Mouse (Mus musculus): ENCODE measurements around the gene Adgrl3.

The Adgrl3 gene

GRCm38 (mm10) chr5:81076377-81076776 lies 56.4 kb downstream of the Adgrl3 start:
- no peak for DNase-seq (ENCODE audit: low read depth, low spot score)

GRCm38 (mm10) chr5:81077031-81077430 lies 57.1 kb downstream of the Adgrl3 start:
- DNase-seq (ENCODE audit: low read depth, low spot score): no peak

- DNase-seq (ENCODE audit: low read depth, low spot score): no peak
These were observed 58.1 kb downstream of the Adgrl3 start for GRCm38 (mm10) chr5:81077990-81078389.

GRCm38 (mm10) chr5:81083698-81084360 lies 63.9 kb downstream of the Adgrl3 start:
- DNase-seq (ENCODE audit: low read depth, low spot score): no peak

GRCm38 (mm10) chr5:81085152-81085551 lies 65.2 kb downstream of the Adgrl3 start:
- no peak for DNase-seq (ENCODE audit: low read depth, low spot score)

GRCm38 (mm10) chr5:81088667-81089066 lies 68.7 kb downstream of the Adgrl3 start:
- DNase-seq (ENCODE audit: low read depth, low spot score): no peak

- DNase-seq (ENCODE audit: low read depth, low spot score): no peak
These were observed 74.7 kb downstream of the Adgrl3 start for GRCm38 (mm10) chr5:81094618-81095017.

- DNase-seq (ENCODE audit: low read depth, low spot score): no peak
These were observed 77.2 kb downstream of the Adgrl3 start for GRCm38 (mm10) chr5:81097131-81097530.

GRCm38 (mm10) chr5:81107431-81107830 lies 87.5 kb downstream of the Adgrl3 start:
- DNase-seq (ENCODE audit: low read depth, low spot score): no peak

GRCm38 (mm10) chr5:81124483-81124882 lies 104.5 kb downstream of the Adgrl3 start:
- no peak for DNase-seq (ENCODE audit: low read depth, low spot score)

- DNase-seq (ENCODE audit: low read depth, low spot score): no peak
These were observed 107.7 kb downstream of the Adgrl3 start for GRCm38 (mm10) chr5:81127639-81128038.

- DNase-seq (ENCODE audit: low read depth, low spot score): no peak
These were observed 116.5 kb downstream of the Adgrl3 start for GRCm38 (mm10) chr5:81136394-81136793.

GRCm38 (mm10) chr5:81155791-81156190 lies 135.9 kb downstream of the Adgrl3 start:
- no peak for DNase-seq (ENCODE audit: low read depth, low spot score)

GRCm38 (mm10) chr5:81156281-81156680 lies 136.3 kb downstream of the Adgrl3 start:
- DNase-seq (ENCODE audit: low read depth, low spot score): no peak

- no peak for DNase-seq (ENCODE audit: low read depth, low spot score)
These were observed 136.9 kb downstream of the Adgrl3 start for GRCm38 (mm10) chr5:81156796-81157195.

GRCm38 (mm10) chr5:81159013-81159412 lies 139.1 kb downstream of the Adgrl3 start:
- no peak for DNase-seq (ENCODE audit: low read depth, low spot score)

- no peak for DNase-seq (ENCODE audit: low read depth, low spot score)
These were observed 140.5 kb downstream of the Adgrl3 start for GRCm38 (mm10) chr5:81160431-81160830.

GRCm38 (mm10) chr5:81188871-81189485 lies 169.0 kb downstream of the Adgrl3 start:
- DNase-seq (ENCODE audit: low read depth, low spot score): no peak

- DNase-seq (ENCODE audit: low read depth, low spot score): no peak
These were observed 180.4 kb downstream of the Adgrl3 start for GRCm38 (mm10) chr5:81200354-81200753.

- no peak for DNase-seq (ENCODE audit: low read depth, low spot score)
These were observed 181.9 kb downstream of the Adgrl3 start for GRCm38 (mm10) chr5:81201885-81202284.

GRCm38 (mm10) chr5:81218500-81219057 lies 198.6 kb downstream of the Adgrl3 start:
- no peak for DNase-seq (ENCODE audit: low read depth, low spot score)

- no peak for DNase-seq (ENCODE audit: low read depth, low spot score)
These were observed 204.5 kb downstream of the Adgrl3 start for GRCm38 (mm10) chr5:81224465-81224864.

GRCm38 (mm10) chr5:81225486-81225885 lies 205.5 kb downstream of the Adgrl3 start:
- no peak for DNase-seq (ENCODE audit: low read depth, low spot score)

Data from CD4-positive, CD25-positive, alpha-beta regulatory T cell, adult 2 months (primary cell).